Mouse (Mus musculus) forelimb bud, embryonic 11.5 days (tissue): Measurements from ENCODE around the gene Ifi203.
"Not testable (repeated sequence)": the region's sequence is repeated elsewhere in the genome, so short reads cannot be mapped to it uniquely, and the experiment has no call there.

ENCODE experiments used
- DNase-seq: peaks from one replicate; pipeline ENCODE4 v3.0.0-alpha.2; 2012; ENCODE audit warnings: low read depth, low spot score

Gene Ifi203

DNA sequence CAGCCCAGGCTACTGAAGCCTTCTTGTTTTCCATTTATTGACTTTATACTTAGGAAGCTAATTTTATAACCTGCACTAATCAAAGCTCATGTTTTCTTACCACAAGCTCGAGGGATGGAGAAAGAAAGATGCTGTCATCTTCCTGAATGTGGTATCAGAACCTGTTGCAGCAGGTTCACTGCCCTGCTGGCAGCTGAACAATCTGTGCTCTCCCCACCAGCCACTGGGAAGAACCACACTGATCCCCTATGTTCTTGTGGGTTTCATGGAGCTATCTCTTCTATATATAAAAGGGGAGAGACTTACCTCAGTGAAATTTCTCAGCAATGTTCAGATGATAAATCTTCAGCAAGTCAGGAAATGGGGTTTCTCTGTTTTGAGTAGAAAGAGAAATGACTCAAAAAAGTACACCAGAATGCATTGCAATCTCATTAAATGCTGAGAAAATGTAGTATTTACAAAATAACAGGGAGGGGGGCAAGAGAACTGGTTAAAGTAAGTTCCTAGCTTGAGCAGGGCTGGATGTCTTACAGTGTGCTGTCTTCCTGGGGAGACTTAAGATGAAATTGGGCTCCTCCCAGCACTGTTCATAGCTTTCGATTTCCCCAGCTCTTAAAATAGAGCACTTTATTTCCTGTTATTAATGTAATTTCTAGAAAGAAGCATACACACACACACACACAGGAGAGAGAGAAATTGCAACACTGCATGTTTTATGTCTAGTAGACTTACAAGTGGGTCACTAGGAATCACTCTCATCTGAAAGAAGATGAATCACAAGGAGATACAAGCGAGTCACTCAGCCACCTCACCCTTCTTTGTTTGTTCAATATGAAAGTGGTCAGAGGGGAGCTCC, at the start of gene Ifi203, which contains the start of gene Mndal:
Ifi203 (minus strand) TSS at position 749 of the 856 bp plus-strand sequence.
Mndal (minus strand) TSS at position 568 of the 856 bp plus-strand sequence.
- not testable (repeated sequence) for DNase-seq

DNA sequence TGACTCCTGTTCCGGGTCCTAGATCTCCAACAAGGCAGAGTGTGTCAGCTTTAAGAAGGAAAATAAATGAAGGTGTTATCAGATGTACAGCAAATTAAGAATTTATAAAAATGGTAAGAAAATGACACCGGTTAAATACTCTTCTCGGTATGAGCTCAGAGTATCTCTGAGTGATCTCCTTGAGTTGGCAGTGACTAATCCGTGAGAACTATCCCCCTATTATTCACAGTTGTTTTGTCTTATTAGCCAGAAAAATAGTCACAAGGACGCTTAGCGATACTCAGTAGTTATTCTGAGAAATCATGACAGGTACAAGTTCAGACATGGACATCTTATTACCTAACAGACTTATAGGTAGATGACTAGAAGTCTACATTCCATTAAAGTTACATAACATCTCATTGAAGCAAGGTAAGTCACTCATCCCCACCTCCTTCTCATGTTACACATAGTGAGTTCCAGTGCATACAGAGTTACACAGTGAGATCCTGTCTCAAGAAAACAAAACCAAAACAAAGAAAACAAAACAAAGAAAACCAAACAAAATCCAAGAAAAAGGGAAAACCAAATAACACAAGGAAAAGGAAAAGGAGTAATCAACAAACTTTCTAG, 40.3 kb upstream of the Ifi203 start, which contains the start of gene Ifi202b:
Ifi202b (minus strand) TSS at position 51 of the 612 bp plus-strand sequence.
- DNase-seq = not testable (repeated sequence)

DNA sequence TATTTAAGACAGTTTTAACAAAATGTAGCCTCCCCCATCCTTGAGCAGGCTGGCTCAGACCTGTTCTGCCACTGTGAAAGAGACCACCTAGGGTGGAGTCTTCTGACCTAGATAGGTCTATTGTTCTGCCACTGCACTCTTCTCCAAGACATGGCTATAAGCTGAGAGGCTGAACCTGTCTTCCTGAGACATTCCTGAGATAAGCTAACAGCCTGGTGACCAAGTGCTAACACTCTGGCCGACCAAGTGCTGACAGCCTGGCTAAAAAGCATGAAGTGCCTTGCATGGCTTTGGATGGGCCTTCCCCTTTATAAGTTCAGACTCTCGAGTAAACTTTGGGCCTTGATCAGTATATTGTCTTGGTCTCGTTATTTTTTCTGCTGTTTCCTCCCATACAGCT, 38.6 kb upstream of the Ifi203 start:
- DNase-seq = not testable (repeated sequence)

DNA sequence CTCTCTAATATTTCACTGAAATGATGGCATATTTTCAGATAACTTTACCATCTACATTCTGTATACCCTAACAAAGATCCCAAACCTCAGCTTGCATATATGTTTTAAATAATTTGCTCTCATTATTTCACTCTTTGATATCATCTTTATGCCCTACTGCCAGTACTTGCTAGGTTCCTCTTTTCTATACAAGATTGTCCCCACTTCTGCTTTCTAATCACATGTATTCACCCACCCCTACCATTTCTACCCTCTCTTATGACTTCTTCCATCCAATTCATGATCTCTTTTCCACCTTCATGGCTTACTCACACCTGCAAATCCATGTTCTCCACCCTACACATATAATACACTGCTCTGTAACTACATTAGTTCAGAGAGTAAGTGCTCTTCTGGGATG, 35.1 kb upstream of the Ifi203 start:
- no peak for DNase-seq

DNA sequence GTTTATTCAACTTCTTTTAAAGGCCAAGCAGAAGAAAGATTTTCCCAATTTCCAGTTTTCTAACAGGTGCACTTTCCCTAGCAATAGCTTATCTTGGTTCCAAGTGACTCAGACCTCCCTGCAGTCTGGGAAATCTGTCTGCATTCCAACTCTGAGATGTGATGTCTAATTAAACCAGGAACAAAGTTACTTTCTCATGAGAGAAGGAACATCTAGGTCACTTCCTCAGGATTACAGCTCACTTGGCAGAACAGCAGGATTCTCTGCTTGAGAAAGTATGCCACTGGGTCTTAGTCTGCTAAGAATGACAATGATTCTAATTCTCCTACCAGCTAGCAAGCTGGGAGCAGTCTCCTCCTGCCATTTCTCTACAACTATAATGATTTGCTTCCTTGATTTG, 30.6 kb upstream of the Ifi203 start:
- DNase-seq = no peak

DNA sequence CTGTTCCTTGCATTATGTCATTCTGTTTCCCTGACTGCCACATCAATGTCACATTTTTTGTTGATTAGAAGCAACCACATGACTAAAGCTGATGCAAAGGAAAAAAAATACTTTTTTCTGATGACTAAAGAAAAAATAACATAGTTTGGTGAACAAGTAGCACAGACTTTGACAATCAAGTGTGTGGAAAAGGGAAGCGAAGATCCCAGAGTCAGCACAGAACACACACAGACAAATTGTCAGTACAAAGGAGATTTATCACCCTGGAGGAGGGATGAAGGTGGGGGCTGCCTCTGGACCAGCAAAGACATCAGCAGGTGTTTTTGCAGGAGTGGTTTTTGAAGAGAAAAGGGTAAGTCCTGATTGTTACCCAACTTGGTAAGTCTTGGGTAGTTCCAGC, 19.0 kb upstream of the Ifi203 start:
- not testable (repeated sequence) for DNase-seq

DNA sequence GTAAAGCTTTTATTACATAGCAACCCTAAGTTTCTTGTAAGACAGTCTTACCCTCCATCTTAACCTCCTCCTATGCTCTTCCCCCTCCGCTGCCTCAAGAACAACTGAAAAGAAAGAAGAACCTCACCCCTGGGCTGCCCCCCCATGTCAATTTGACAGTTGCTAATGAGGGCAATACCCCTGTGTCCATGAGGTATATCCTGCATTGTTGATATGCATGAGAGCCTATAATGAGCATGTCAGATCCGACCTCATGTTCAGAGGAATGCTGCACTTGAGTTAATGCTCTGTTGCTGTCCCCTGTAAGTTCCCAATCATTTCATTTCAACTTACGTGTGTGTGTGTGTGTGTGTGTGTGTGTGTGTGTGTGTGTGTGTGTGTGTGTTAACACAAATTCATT, 17.5 kb upstream of the Ifi203 start:
- DNase-seq = not testable (repeated sequence)

DNA sequence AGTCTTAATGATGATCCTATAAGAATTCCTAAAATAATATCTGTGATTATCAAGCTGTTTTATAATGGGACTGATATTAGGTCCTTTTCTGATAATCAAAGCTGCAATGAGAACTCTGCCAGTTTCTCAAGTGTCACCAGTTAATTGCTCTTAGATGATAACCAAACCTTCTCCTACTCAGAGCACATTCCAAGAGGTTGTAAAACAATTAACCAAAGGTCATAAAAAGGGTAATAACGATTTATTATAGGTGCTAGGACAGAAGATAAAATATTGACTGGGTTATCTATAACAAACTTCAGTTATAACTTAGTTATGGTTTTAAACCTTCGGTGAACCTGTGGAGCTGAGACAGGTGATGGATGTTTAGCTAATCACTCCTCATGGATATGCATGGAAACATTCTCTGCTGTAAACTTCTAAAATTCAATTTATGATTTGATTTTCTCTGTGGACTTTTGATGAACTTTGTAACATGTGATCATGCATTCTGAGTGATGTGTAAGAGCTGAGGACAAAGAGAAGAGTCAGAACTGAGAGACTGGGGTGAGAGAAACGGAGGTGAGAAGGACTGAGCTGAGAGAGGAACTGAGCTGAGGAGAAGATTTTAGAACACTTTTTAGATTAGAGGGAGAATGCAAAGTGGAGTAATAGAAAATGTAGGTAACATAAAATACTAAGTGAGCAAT, 13.5 kb upstream of the Ifi203 start:
- not testable (repeated sequence) for DNase-seq

DNA sequence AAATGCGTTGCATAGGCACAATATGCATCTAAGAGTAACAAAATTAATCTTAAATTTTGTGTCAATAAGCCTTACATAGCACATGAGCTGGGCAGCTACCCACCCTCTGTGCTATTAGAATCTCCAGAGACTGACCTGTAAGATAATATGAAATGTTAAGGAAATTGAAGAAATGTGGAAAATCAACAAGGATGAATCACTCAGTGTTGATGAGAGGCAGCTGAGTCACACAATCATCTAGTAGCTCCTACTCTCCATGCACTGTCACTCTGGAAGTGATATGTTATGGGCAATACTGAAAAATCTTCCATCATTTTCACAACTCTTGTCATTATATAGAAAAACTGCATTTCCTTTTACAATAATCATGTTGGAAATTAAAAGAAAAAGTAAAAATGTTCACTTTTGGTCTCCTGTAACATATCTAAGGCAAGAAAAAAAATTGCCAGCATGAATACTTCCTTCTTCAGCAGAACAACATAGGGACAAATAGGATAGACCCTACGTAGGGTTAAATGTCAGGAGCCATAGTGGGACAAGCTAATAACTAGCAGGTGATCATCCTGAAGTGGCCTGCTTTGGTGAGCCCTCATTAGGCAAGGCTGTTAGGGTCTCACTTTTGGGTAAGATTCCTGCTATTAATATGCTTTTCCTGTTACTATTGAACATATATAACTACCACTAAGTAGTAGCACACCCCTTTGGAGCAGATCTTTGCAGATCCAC, 12.8 kb upstream of the Ifi203 start:
- DNase-seq = no peak

DNA sequence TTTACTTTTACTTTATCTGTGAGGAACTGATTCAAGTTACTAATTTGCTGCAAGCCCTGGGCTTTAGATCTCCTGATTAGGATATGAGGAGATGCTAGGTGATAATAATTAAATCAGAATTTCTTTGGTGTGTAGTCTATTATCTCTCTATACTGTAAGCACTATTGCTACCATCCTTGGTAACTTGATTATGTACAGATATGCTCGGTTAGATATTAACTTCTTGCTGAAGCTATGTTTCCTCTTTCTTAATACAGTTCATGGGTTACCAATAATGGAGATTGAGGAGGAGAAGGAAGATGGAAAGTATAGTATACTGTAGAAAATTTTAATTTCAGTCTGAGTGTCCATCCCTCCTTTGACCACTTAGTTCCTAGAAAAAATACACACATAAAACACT, 11.1 kb upstream of the Ifi203 start:
- DNase-seq = no peak

DNA sequence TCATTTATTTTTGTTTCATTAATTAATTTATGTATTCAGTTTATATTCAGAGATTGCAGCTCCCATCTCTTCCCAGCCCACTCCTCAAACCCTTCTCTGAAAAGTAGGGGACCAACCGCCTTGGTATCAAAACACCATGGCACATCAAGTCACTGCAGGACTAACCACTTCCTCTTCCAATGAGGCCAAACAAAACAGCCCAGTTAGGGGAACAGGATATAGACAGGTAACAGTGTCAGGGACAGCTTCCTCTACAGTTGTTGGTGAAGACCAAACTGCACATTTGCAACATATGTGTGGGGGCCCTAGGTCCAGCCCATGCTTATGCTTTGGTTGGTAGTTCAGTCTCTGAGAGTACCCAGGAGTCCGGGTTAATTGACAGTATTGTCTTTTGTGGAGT, 6.6 kb upstream of the Ifi203 start:
- not testable (repeated sequence) for DNase-seq

DNA sequence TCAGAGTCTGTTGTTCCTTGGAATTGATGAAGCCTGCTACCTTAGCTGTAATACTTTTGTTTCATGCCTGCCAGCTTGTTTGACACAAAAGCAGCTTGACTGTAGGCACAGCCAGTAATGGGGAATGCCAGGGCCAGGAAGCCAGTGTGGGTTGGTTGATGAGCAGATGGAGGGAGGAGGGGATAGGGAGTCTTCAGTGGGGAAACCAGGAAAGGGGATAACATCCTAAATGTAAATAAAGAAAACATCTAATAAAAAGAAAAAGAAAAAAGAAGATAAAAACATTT, 251 bp upstream of the Ifi203 start:
- DNase-seq = not testable (repeated sequence)

DNA sequence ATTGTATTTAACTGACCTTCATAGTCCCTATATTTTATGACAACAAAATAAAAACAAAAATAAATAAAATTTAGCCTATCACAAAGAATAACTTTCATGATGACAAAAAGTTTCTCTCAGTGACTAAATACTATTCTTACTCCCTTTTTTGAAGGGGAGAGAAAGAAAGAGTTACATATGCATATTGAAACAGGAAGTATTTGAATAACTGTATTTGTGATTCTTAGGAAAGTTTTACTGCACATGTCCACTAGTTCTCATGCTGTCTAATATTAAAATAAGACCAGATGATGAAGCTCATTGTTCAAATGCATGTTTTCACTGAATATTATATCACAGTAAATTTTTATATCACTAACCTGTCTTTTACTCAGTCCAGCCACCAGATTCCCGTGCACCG, 950 bp downstream of the Ifi203 start:
- DNase-seq = not testable (repeated sequence)

DNA sequence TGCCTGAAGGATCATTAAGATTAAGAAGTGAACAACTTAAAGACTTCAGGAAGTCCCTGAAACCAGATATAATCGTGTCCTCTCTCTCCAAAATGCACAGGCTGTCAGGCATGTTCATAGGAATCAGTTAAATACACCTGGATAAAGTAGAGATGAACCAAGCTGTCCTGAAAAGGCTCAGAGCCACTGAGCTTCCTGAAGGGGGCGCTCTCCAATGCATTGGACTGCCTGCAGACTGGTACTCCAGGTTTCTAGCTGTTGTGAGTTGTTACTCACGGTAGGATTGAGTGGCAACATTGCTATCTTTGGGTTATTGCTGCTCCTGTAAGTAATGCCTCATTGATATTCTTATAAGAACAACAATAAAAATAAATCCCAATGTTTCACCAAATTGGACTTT, 23.2 kb downstream of the Ifi203 start:
- not testable (repeated sequence) for DNase-seq

DNA sequence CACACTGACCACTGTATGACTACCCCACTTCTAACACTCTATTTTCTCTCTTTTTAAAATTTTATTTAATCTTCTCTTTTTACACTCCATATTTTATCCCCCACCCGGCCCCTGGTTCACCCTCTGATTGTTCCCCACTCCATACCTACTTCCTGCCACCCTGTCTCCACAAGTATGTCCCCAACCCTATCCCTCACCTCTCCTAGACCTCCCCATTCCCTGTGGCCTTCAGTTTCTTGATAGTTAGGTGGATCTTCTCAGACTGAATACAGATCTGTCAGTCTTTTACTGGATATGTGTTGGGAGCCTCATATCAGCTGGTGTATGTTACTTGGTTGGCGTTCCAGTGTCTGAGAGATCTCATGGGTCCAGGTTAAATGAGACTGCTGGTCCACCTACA, 27.9 kb downstream of the Ifi203 start:
- DNase-seq = no peak

DNA sequence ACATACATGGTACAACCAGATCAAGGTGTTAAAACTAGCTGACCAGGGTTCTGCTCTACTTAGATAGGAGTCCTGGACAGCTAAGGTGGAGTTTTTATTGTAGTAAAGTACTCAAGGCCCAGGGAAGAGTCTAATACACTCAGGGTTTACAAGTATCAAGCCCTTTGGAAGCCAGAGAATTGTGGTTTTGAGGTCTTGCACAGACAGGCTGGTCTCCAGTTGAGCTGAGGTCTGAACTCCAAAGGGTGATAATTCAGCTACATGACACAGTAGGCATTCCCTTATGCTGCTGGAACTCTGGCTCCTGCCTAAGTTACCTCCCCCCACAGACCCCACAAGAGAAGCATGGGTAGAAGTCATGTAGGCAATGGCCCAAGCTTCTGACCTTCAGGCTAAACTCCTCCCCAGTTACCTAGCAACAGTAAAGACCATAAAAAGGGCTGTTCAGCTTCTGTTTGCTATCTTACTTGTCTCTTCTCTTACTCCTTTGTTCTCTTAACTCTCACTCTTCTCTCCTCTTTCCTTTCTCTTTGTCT, 29.1 kb downstream of the Ifi203 start:
- not testable (repeated sequence) for DNase-seq

DNA sequence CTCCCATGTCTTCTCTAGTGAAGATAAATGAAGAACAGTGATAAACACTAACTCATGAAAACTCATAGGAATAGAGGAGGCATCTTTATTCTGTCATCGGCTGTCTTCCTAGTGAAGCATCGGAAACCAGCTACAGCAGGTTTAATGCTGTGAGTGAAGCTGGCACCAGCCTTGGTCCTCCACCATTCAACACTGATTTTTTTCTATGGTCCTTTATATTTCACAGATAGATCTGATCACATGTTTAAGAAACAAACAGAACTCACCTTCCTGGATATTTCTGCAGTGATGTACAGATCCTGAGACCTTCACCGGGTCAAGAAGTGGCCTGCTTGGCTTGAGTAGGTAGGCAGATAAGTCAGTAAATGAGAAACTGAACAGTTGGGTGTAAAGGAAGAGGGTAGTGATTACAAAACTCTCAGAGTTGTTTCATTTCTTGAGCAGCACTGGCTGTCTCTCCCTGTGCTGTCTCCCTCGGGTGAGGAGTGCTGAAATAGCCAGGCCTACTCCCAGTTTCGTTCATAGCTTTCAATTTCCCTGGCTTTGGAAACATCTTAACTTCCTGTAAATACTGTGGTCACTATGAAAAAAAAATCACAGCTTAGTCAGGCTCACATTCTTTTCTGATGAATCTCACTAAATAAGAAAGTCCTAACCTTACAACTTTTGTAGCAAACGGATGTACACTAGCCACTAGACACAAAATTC, 29.8 kb downstream of the Ifi203 start, which contains the start of gene Ifi211:
Ifi211 (minus strand) TSS at position 499 of the 708 bp plus-strand sequence.
- DNase-seq = not testable (repeated sequence)

DNA sequence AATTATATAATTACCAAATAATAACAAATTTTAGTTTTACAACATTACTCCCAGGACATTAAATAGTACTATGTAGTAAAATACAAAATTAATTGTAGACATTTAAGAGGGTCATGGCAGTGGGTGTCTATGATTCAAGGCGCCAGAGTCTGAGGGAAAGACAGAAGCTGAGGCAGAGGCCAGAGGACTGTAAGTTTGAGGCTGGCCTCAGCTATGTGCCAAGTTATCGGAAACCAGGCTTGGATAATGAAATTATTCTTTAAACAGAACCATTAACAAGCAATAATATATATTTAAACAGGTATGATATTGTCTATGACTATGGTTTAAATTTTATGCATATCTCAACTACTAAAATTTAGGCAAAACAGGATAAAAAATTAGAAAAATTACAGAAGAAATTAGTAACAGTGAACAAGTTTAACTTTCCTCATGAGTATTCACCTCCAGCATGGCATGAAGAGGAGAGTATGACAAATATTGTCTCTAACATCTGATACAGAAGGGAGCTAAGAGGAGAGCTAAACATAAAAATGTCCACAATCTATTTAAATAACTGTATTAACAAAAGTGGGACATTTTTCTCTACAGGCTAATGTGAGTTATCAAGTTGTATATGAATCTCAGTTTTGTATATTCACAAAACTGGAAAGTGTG, 30.5 kb downstream of the Ifi203 start:
- DNase-seq = no peak

DNA sequence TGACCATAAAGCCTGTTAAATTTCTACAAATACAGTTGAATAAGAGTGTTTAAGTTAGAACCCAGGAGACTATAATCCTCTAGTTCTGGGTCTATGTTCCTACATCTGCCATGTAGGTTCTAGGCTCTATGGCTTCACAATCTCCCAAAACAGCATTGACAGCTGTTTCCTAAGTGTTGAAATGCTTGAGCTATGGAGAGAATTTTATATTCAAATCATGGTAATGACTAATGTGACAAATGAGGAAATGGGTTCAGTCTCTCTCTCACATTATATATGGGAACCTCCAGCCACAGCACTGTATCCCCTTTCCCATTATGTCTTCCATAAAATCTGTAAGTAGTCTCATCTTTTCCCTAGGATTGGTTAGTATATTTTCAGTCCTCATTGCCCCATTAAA, 34.1 kb downstream of the Ifi203 start:
- not testable (repeated sequence) for DNase-seq

DNA sequence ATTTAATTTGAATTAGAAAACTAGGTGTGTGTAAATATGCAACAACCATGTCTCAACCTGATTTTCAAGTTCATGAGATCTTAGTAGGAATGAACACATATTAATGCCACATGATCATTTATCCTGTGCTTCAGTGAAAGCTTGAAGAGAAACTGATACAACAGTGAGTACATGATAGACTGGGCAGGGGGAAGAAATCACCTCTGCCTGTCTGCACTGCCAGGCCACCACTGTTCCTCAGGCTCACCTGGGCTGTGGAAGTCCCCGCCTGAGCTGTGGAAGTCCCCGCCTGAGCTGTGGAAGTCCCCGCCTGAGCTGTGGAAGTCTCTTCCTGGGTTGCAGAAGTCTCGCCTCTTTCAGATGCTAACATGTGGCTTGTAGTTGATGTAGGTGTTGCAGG, 36.6 kb downstream of the Ifi203 start:
- not testable (repeated sequence) for DNase-seq
